Mouse (Mus musculus): ENCODE measurements around the gene Tex48. TPM values are rescaled to one million over a fixed set of nuclear protein-coding genes. Genes with fewer than 3 reads are reported as not detected.

Gene Tex48
- polyA plus RNA-seq, 1 experiment from 2014 or later: not detected

GRCm38 (mm10) chr4:63605545-63605944, 16.7 kb downstream of the Tex48 start:
- Histone ChIP-seq H3K27ac (ENCODE audit: low read depth, low read length) (no peak overlapping the region), H3K4me1 (ENCODE audit: control insufficient read depth, insufficient read depth, low read length) (no peaks in the 10 kb centered on the region), H3K27me3 (ENCODE audit: control insufficient read depth, insufficient read depth, low read length) (no peaks in the 10 kb centered on the region), H3K36me3 (ENCODE audit: control insufficient read depth, insufficient read depth, low read length) (no peaks in the 10 kb centered on the region), H3K4me2 (ENCODE audit: low read depth, low read length) (no peak overlapping the region), H3K4me3 (ENCODE audit: low read depth, low read length) (no peak overlapping the region), H3K9ac (replicated peaks; ENCODE audit: low read depth, low read length) (no peak overlapping the region), H3K9me3 (ENCODE audit: control insufficient read depth, low read length) (no peaks in the 10 kb centered on the region)
- 90% methylated on average over 3 of the region's 3 CpGs for WGBS
- ATAC-seq (ENCODE audit: low read depth): no peak

GRCm38 (mm10) chr4:63604945-63605344, 17.3 kb downstream of the Tex48 start, which contains the start of gene Gm11213:
Gm11213 (minus strand) TSS chr4:63605261.
- no peaks in the 10 kb centered on the region for H3K9me3 ChIP-seq (ENCODE audit: control insufficient read depth, low read length)
- H3K4me1 ChIP-seq (ENCODE audit: control insufficient read depth, insufficient read depth, low read length): no peaks in the 10 kb centered on the region
- 73% methylated on average over 3 of the region's 3 CpGs for WGBS
- no peaks in the 10 kb centered on the region for H3K27me3 ChIP-seq (ENCODE audit: control insufficient read depth, insufficient read depth, low read length)
- no peak within 1 kb of the TSS for H3K4me2 ChIP-seq (ENCODE audit: low read depth, low read length)
- no peaks in the 10 kb centered on the region for H3K36me3 ChIP-seq (ENCODE audit: control insufficient read depth, insufficient read depth, low read length)
- H3K4me3 ChIP-seq (ENCODE audit: low read depth, low read length): no peak within 1 kb of the TSS
- no peak within 1 kb of the TSS for H3K27ac ChIP-seq (ENCODE audit: low read depth, low read length)
- ATAC-seq (ENCODE audit: low read depth): no peak
- H3K9ac ChIP-seq (replicated peaks; ENCODE audit: low read depth, low read length): no peak within 1 kb of the TSS

- ATAC-seq (ENCODE audit: low read depth): no peak
- H3K9ac ChIP-seq (replicated peaks; ENCODE audit: low read depth, low read length): no peak overlapping the region
- no peaks in the 10 kb centered on the region for H3K36me3 ChIP-seq (ENCODE audit: control insufficient read depth, insufficient read depth, low read length)
- no peaks in the 10 kb centered on the region for H3K4me1 ChIP-seq (ENCODE audit: control insufficient read depth, insufficient read depth, low read length)
- no peak overlapping the region for H3K4me3 ChIP-seq (ENCODE audit: low read depth, low read length)
- H3K27me3 ChIP-seq (ENCODE audit: control insufficient read depth, insufficient read depth, low read length): no peaks in the 10 kb centered on the region
- no peaks in the 10 kb centered on the region for H3K9me3 ChIP-seq (ENCODE audit: control insufficient read depth, low read length)
- H3K27ac ChIP-seq (ENCODE audit: low read depth, low read length): no peak overlapping the region
- H3K4me2 ChIP-seq (ENCODE audit: low read depth, low read length): no peak overlapping the region
These were observed 21.0 kb downstream of the Tex48 start for GRCm38 (mm10) chr4:63601263-63601662.

GRCm38 (mm10) chr4:63600786-63601185, 21.4 kb downstream of the Tex48 start:
- Histone ChIP-seq H3K4me2 (ENCODE audit: low read depth, low read length) (no peak overlapping the region), H3K27me3 (ENCODE audit: control insufficient read depth, insufficient read depth, low read length) (no peaks in the 10 kb centered on the region), H3K27ac (ENCODE audit: low read depth, low read length) (no peak overlapping the region), H3K9ac (replicated peaks; ENCODE audit: low read depth, low read length) (no peak overlapping the region), H3K36me3 (ENCODE audit: control insufficient read depth, insufficient read depth, low read length) (no peaks in the 10 kb centered on the region), H3K4me3 (ENCODE audit: low read depth, low read length) (no peak overlapping the region), H3K9me3 (ENCODE audit: control insufficient read depth, low read length) (no peaks in the 10 kb centered on the region), H3K4me1 (ENCODE audit: control insufficient read depth, insufficient read depth, low read length) (no peaks in the 10 kb centered on the region)
- WGBS: 83% methylated on average over 6 of the region's 6 CpGs
- no peak for ATAC-seq (ENCODE audit: low read depth)

- Histone ChIP-seq H3K4me2 (ENCODE audit: low read depth, low read length) (no peak overlapping the region), H3K9me3 (ENCODE audit: control insufficient read depth, low read length) (no peaks in the 10 kb centered on the region), H3K9ac (replicated peaks; ENCODE audit: low read depth, low read length) (no peak overlapping the region), H3K4me3 (ENCODE audit: low read depth, low read length) (no peak overlapping the region), H3K27me3 (ENCODE audit: control insufficient read depth, insufficient read depth, low read length) (no peaks in the 10 kb centered on the region), H3K4me1 (ENCODE audit: control insufficient read depth, insufficient read depth, low read length) (no peaks in the 10 kb centered on the region), H3K36me3 (ENCODE audit: control insufficient read depth, insufficient read depth, low read length) (no peaks in the 10 kb centered on the region), H3K27ac (ENCODE audit: low read depth, low read length) (no peak overlapping the region)
- ATAC-seq (ENCODE audit: low read depth): no peak
- WGBS: 96% methylated on average over 4 of the region's 4 CpGs
These were observed 26.2 kb downstream of the Tex48 start for GRCm38 (mm10) chr4:63596010-63596409.

GRCm38 (mm10) chr4:63595259-63595658, 27.0 kb downstream of the Tex48 start:
- Histone ChIP-seq H3K4me2 (ENCODE audit: low read depth, low read length) (no peak overlapping the region), H3K9ac (replicated peaks; ENCODE audit: low read depth, low read length) (no peak overlapping the region), H3K27ac (ENCODE audit: low read depth, low read length) (no peak overlapping the region), H3K4me1 (ENCODE audit: control insufficient read depth, insufficient read depth, low read length) (no peaks in the 10 kb centered on the region), H3K4me3 (ENCODE audit: low read depth, low read length) (no peak overlapping the region), H3K27me3 (ENCODE audit: control insufficient read depth, insufficient read depth, low read length) (no peaks in the 10 kb centered on the region), H3K9me3 (ENCODE audit: control insufficient read depth, low read length) (no peaks in the 10 kb centered on the region), H3K36me3 (ENCODE audit: control insufficient read depth, insufficient read depth, low read length) (no peaks in the 10 kb centered on the region)
- WGBS: 82% methylated on average over 10 of the region's 10 CpGs
- ATAC-seq (ENCODE audit: low read depth): no peak

GRCm38 (mm10) chr4:63594459-63595110, 27.6 kb downstream of the Tex48 start:
- Histone ChIP-seq H3K36me3 (ENCODE audit: control insufficient read depth, insufficient read depth, low read length) (no peaks in the 10 kb centered on the region), H3K27me3 (ENCODE audit: control insufficient read depth, insufficient read depth, low read length) (no peaks in the 10 kb centered on the region), H3K4me2 (ENCODE audit: low read depth, low read length) (no peak overlapping the region), H3K4me1 (ENCODE audit: control insufficient read depth, insufficient read depth, low read length) (no peaks in the 10 kb centered on the region), H3K9me3 (ENCODE audit: control insufficient read depth, low read length) (no peaks in the 10 kb centered on the region), H3K27ac (ENCODE audit: low read depth, low read length) (no peak overlapping the region), H3K9ac (replicated peaks; ENCODE audit: low read depth, low read length) (no peak overlapping the region), H3K4me3 (ENCODE audit: low read depth, low read length) (no peak overlapping the region)
- no peak for ATAC-seq (ENCODE audit: low read depth)
- 81% methylated on average over 5 of the region's 5 CpGs for WGBS

GRCm38 (mm10) chr4:63590538-63590937, 31.7 kb downstream of the Tex48 start:
- H3K9me3 ChIP-seq (ENCODE audit: control insufficient read depth, low read length): no peaks in the 10 kb centered on the region
- 87% methylated on average over 4 of the region's 4 CpGs for WGBS
- no peak overlapping the region for H3K4me3 ChIP-seq (ENCODE audit: low read depth, low read length)
- no peak overlapping the region for H3K27ac ChIP-seq (ENCODE audit: low read depth, low read length)
- no peaks in the 10 kb centered on the region for H3K36me3 ChIP-seq (ENCODE audit: control insufficient read depth, insufficient read depth, low read length)
- no peak for ATAC-seq (ENCODE audit: low read depth)
- no peak overlapping the region for H3K4me2 ChIP-seq (ENCODE audit: low read depth, low read length)
- H3K9ac ChIP-seq (replicated peaks; ENCODE audit: low read depth, low read length): no peak overlapping the region
- no peaks in the 10 kb centered on the region for H3K27me3 ChIP-seq (ENCODE audit: control insufficient read depth, insufficient read depth, low read length)
- no peaks in the 10 kb centered on the region for H3K4me1 ChIP-seq (ENCODE audit: control insufficient read depth, insufficient read depth, low read length)

GRCm38 (mm10) chr4:63589987-63590386, 32.2 kb downstream of the Tex48 start:
- ATAC-seq (ENCODE audit: low read depth): no peak
- Histone ChIP-seq H3K9me3 (ENCODE audit: control insufficient read depth, low read length) (no peaks in the 10 kb centered on the region), H3K27ac (ENCODE audit: low read depth, low read length) (no peak overlapping the region), H3K9ac (replicated peaks; ENCODE audit: low read depth, low read length) (no peak overlapping the region), H3K4me2 (ENCODE audit: low read depth, low read length) (no peak overlapping the region), H3K4me3 (ENCODE audit: low read depth, low read length) (no peak overlapping the region), H3K4me1 (ENCODE audit: control insufficient read depth, insufficient read depth, low read length) (no peaks in the 10 kb centered on the region), H3K36me3 (ENCODE audit: control insufficient read depth, insufficient read depth, low read length) (no peaks in the 10 kb centered on the region), H3K27me3 (ENCODE audit: control insufficient read depth, insufficient read depth, low read length) (no peaks in the 10 kb centered on the region)
- 91% methylated on average over 7 of the region's 7 CpGs for WGBS

Measured in neural tube, embryonic 14.5 days (tissue).